Mouse (Mus musculus): Measurements from ENCODE around the gene Pam. TPM values are rescaled to one million over a fixed set of nuclear protein-coding genes. Genes with fewer than 3 reads are reported as not detected.

Pam gene
- total RNA-seq, 2 experiments from 2014 or later: 25.5 to 55.3 TPM

- no peak for ATAC-seq (replicated peaks; ENCODE audit: poor library complexity, severe bottlenecking)
These were observed 169.4 kb downstream of the Pam start for GRCm38 (mm10) chr1:97926017-97926540.

GRCm38 (mm10) chr1:97922395-97922794 lies 173.1 kb downstream of the Pam start:
- ATAC-seq (replicated peaks; ENCODE audit: poor library complexity, severe bottlenecking): no peak

GRCm38 (mm10) chr1:97921886-97922285 lies 173.6 kb downstream of the Pam start:
- ATAC-seq (replicated peaks; ENCODE audit: poor library complexity, severe bottlenecking): no peak

GRCm38 (mm10) chr1:97918495-97918894 lies 177.0 kb downstream of the Pam start:
- ATAC-seq (replicated peaks; ENCODE audit: poor library complexity, severe bottlenecking): no peak

- ATAC-seq (replicated peaks; ENCODE audit: poor library complexity, severe bottlenecking): no peak
These were observed 178.5 kb downstream of the Pam start for GRCm38 (mm10) chr1:97916971-97917234.

GRCm38 (mm10) chr1:97916218-97916970 lies 179.1 kb downstream of the Pam start:
- ATAC-seq (replicated peaks; ENCODE audit: poor library complexity, severe bottlenecking): no peak

- ATAC-seq (replicated peaks; ENCODE audit: poor library complexity, severe bottlenecking): no peak
These were observed 179.7 kb downstream of the Pam start for GRCm38 (mm10) chr1:97915726-97916125.

- no peak for ATAC-seq (replicated peaks; ENCODE audit: poor library complexity, severe bottlenecking)
These were observed 184.6 kb downstream of the Pam start for GRCm38 (mm10) chr1:97910874-97911273.

- no peak for ATAC-seq (replicated peaks; ENCODE audit: poor library complexity, severe bottlenecking)
These were observed 185.9 kb downstream of the Pam start for GRCm38 (mm10) chr1:97909561-97909960.

GRCm38 (mm10) chr1:97908736-97909135 lies 186.7 kb downstream of the Pam start:
- ATAC-seq (replicated peaks; ENCODE audit: poor library complexity, severe bottlenecking): no peak

GRCm38 (mm10) chr1:97903912-97904460 lies 191.5 kb downstream of the Pam start:
- ATAC-seq (replicated peaks; ENCODE audit: poor library complexity, severe bottlenecking): no peak

- no peak for ATAC-seq (replicated peaks; ENCODE audit: poor library complexity, severe bottlenecking)
These were observed 192.6 kb downstream of the Pam start for GRCm38 (mm10) chr1:97902830-97903229.

GRCm38 (mm10) chr1:97900559-97901153 lies 194.8 kb downstream of the Pam start:
- ATAC-seq (replicated peaks; ENCODE audit: poor library complexity, severe bottlenecking): no peak

GRCm38 (mm10) chr1:97887511-97887910 lies 207.9 kb downstream of the Pam start:
- no peak for ATAC-seq (replicated peaks; ENCODE audit: poor library complexity, severe bottlenecking)

- ATAC-seq (replicated peaks; ENCODE audit: poor library complexity, severe bottlenecking): no peak
These were observed 211.9 kb downstream of the Pam start for GRCm38 (mm10) chr1:97883498-97883897.

- ATAC-seq (replicated peaks; ENCODE audit: poor library complexity, severe bottlenecking): no peak
These were observed 218.4 kb downstream of the Pam start for GRCm38 (mm10) chr1:97877037-97877436.

GRCm38 (mm10) chr1:97873490-97874054 lies 221.9 kb downstream of the Pam start:
- no peak for ATAC-seq (replicated peaks; ENCODE audit: poor library complexity, severe bottlenecking)

- ATAC-seq (replicated peaks; ENCODE audit: poor library complexity, severe bottlenecking): no peak
These were observed 223.0 kb downstream of the Pam start for GRCm38 (mm10) chr1:97872493-97872892.

- no peak for ATAC-seq (replicated peaks; ENCODE audit: poor library complexity, severe bottlenecking)
These were observed 223.4 kb downstream of the Pam start for GRCm38 (mm10) chr1:97872072-97872471.

GRCm38 (mm10) chr1:97864135-97864534 lies 231.3 kb downstream of the Pam start:
- no peak for ATAC-seq (replicated peaks; ENCODE audit: poor library complexity, severe bottlenecking)

- ATAC-seq (replicated peaks; ENCODE audit: poor library complexity, severe bottlenecking): no peak
These were observed 232.3 kb downstream of the Pam start for GRCm38 (mm10) chr1:97863140-97863539.
